Mouse (Mus musculus) thymus, postnatal 4 days (tissue): Measurements from ENCODE around the gene Nptxr.
A peak's percentile ranks its signal among the peaks of the same experiment; 100 is the strongest.
"Not testable (repeated sequence)": the region's sequence is repeated elsewhere in the genome, so short reads cannot be mapped to it uniquely, and the experiment has no call there.

Source experiments
- DNase-seq: peaks from one replicate; pipeline ENCODE4 v3.0.0; 2021

Nptxr gene

DNA sequence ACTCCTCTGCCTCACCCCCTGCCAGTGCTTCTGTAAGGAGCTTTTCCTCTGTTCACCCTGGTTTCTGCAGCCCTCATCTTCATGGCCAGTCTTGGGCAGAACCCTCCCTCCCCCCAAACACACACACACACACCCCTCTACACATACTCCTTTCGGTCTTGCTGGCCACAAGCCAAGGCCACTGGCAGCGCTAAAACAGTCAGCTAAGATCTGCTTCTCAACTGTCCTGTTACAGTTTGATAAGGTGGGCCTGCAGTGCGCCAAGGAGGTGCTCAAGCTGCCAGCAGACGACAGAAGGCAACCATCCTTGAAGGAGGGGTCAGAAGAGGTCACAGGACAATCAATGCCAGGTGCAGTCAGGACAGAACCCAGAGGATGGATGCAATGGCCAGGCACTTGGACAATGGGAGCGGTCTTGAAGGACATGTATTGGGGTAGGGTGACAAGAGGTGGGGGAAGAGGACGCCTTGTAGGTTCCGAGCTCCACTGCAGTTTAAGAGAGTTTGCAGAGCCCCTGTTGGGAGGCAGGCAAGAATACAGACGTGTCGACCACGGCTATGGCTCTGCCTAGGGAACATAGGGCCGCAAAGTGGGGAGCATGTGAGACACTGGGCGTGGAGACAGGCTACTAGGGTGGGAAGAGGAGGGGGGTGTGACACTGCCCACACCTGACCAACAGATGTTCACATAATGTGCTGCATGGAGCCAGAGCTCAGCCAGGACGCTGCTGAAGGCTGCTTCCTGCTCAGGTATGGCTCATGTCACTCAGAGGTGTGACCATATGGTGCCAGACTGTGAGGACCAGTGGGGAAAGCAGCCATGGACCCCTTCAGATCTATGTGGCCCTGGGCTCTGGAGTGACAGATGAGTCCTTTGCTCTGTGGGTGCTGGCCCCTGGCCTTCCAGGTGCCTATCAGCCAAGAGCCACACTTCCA lies 18.0 kb upstream of the Nptxr start:
- DNase-seq = no peak

DNA sequence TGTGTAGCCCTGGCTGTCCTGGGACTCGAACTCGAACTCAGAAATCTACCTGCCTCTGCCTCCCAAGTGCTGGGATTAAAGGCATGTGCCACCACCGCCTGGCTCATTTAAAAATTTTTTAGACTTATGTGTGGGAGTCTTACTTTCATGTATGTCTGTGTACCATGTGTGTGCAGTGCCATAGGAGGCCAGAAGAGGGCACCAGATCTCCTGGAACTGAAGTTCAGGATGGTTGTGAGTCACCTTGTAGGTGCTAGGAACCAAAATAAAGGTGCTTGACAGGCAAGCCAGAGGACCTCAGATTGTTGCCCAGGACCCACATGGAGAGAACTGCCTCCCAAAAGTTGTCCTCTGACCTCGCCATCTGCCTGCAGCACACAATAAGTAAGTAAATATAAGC lies 13.8 kb upstream of the Nptxr start:
- DNase-seq = peak; percentile 52

DNA sequence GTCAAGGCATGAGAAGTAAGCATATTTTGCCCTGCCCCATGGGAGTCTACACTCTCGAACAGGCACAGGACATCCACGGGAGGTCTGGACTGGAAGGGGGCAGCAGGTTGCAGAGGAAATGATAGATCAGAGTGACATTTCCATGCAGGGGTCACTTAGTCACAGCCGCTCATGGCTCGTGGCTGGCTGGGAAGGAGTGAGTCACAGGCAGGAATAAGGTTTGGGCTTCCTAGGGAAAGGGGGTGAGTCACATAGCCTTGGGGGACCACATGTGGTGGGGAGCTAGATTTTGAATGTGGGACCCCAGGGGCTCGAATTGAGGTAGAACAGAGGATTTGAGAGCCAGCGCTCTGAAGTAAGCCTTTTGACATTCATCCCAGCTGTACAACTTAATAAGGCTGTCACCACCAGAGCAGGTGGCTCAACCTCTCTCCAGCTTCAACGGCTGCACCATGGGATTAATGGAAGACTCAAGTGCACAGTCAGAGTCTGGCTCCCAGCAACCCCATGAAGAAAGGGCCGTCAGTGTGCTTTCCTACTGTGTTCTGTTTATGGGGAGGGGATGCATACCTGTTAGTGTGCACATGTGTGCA lies 9.2 kb upstream of the Nptxr start:
- no peak for DNase-seq

DNA sequence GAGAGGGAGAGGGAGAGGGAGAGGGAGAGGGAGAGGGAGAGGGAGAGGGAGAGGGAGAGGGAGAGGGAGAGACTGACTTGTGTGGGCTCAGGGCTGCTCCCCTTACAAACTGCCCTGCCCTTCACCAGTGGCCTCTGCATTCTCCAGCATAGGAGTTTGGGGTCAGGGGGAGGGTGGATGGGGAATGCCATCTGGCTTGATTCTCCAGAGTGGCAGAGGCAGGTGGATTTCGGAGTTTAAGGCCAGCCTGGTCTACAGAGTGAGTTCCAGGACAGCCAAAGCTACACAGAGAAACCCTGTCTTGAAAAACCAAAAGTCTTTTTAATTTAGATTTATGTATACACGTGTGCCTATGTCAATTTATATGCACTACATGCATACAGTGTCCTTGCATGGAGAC lies 8.3 kb upstream of the Nptxr start:
- not testable (repeated sequence) for DNase-seq

- DNase-seq = no peak
These were observed 6.4 kb upstream of the Nptxr start for GRCm38 (mm10) chr15:79810997-79811396.

DNA sequence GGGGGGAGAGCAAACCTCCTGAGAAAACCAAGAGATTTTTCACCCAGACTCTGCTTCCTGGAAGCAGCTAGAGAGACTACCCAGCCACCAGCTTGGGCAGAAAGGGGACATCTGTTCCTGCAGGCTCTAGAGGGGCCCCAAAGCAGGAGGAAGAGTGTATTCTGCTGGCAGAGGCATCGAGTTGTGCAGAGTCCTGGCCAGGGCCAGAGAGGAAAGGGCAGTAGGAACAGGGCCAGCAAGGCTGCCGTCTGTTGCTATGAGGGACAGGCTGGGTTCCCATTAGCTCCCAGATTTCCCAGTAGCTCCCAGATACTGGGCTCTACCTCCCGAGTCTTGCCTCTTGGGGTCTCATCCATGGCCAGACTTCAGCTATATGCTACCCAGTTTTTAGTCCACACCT lies 5.5 kb upstream of the Nptxr start:
- no peak for DNase-seq

- DNase-seq = no peak
These were observed 4.1 kb upstream of the Nptxr start for GRCm38 (mm10) chr15:79808658-79809057.

DNA sequence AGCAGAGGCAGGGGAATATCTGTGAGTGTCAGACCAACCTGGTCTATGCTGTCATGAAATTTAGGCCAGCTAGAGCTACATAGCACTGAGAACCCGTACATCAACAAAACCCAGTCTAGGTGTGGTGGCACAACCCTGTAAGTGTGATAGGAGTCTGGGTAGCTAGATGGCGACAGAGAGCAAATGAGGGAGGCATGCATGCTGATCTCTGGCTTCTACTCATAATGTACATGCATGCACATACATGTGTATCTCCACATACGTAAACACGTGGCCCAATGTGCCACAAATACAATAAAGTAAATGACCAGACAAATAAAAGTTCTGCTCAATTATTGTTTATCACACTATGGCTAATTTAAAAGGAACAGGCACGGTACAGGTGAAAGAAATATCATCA lies 3.5 kb upstream of the Nptxr start:
- DNase-seq = peak; percentile 74

DNA sequence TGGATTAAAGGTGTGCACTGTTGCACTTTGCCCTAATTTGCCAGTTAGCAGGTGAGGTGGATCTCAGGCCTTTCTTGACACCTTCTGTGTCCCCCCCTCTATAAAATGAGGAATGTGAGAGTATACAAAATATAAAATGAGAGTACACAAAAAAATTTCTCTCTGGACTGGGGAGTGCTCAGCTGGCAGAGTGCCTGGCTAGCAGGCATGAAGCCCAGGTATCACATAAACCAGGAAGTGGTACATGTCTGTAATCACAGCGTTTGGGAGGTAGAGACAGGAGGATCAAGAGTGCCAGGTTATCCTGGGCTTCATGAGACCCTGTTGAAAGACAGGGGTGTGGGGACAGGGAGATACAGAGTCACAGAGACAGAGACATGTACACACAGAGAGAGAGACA lies 2.5 kb upstream of the Nptxr start:
- DNase-seq = no peak

GRCm38 (mm10) chr15:79805246-79805645 lies 680 bp upstream of the Nptxr start:
- DNase-seq = no peak

GRCm38 (mm10) chr15:79803533-79804351 lies 824 bp downstream of the Nptxr start:
- peak; percentile 59 for DNase-seq

DNA sequence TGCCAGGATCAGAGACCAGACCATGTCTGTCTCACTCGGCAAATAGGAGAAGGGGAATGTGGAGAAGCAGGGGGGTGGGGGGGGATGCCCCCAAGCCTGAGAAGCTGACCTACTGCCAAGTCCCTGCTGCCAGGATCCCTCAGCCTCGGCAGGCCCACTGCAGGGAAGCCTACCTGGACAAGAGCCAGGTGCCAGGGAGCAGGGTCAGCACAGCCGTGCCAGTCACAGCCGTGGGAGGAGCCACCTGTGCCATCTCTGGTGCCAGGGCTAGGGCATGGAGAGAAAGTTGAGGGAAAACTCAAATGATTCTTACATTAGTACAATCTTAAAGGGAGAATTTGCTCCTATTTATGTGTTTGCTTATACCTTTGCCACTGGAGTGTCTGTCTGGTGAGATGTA lies 2.3 kb downstream of the Nptxr start:
- no peak for DNase-seq

- no peak for DNase-seq
These were observed 2.9 kb downstream of the Nptxr start for GRCm38 (mm10) chr15:79801646-79802045.

- no peak for DNase-seq
These were observed 3.9 kb downstream of the Nptxr start for GRCm38 (mm10) chr15:79800701-79801100.

DNA sequence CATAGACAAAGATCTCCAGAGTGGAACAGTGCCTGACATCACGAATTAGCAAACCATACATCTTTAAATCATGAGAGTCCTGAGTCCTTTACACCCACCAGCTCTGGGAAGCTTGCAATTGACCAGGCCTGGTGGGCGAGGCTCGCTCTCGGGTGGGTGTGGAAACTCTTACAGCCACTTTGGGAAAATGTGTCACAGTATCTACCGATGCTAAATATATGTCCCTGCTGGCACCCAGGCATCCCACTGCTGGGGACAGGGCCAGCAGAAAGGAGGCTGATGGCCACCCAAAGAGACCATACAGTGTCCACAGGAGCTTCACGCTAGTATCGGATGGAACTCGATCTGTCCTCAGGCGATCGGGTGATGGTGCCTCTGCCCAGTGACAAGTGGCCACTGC lies 6.0 kb downstream of the Nptxr start:
- DNase-seq = no peak

- DNase-seq = no peak
These were observed 6.9 kb downstream of the Nptxr start for GRCm38 (mm10) chr15:79797680-79798079.

DNA sequence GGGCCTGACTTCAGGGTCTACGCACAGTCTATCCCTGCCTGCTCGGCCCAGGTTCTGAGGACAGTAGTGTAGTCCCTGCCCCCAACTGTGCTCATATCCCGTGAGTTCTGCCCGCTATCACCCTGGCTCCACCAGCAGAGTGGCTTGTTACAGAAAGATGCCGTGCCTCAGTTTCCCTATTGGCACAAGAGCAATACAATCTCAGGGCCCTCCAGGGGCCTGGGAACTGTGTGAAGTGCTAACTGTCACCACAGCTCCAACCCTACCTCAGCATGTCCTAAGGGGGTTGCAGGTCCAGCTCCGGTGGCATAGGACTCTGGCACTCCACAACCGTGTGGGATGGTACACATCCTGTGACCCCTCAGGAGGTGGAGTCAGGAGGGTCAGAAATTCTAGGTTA lies 7.5 kb downstream of the Nptxr start:
- no peak for DNase-seq

DNA sequence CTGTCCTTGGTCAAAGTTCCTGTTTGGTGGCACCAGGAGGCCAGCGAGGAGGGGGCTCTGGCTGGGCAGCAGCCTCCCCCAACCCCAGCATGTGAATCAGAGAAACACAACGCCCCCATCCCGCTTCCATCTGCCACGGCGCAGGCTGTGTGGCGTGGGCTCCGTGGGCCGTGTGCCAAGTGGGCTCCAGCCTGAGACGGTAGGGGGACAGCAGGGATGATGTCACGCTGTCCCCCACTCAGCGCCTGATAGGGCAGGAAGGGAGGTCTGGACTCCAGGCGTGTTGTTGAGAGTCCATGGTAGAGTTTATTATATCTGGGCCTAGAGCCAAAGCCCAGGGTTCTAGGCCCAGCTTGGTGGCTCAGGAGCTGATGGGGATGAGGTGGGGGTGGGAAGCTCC lies 8.3 kb downstream of the Nptxr start:
- DNase-seq = no peak

GRCm38 (mm10) chr15:79794173-79794572 lies 10.4 kb downstream of the Nptxr start:
- DNase-seq = peak; percentile 22

DNA sequence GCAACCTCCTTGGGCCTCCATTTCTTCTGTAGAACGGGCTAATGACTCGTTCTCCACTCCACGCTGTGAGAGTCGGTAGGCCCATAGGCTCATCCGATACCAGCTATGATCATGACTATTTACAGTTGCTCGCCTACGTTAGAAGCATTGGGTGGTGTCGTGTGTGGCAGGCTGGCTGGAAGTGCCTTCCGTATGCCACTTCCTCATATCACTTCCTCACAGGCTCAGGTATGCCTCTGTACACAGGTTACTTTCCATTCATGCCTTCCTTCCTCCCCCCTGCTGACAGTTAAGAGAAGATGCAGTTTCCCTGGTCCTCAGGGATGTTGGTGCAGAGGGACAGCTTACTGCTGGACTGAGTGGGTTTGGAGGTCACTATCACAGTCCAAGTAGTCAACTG lies 11.5 kb downstream of the Nptxr start:
- DNase-seq = no peak

DNA sequence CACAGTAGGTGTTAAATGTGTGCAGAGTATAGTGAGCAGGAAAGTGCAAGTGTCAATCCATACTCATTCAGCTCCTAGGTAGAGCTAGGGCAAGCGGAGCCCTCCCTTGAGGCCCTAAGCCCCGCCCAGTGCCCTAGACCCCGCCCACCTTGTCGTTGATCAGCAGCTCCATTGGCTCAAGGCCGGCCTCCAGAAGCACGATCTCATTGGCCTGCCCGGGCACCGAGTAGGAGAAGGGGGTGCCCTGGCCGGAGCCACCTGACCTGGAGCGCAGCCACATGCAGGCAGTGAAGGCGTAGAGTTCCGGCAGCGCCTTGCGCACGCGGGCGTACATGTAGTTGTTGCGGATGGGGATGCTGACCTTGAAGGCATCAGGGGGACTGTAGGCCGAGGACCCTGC lies 12.1 kb downstream of the Nptxr start:
- peak; percentile 33 for DNase-seq

DNA sequence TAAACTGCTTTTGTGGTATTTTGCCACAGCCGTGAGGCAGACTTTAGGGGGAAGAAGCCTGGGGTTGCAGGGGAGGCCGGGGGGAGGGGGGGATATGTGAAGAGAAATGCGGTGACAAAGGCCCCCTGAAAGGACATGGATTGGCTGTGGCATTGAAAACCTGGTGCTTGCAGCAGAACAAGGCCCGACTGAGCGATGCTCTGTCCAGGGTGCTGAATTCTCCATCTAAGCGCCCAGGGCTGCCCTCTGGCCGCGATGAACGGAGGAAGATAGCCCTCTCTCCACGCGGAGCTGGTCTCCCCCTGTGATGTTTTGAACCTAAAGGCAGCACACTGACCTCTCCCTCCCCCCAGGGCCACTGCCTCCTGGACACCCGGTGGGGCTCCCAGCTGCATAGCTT lies 13.1 kb downstream of the Nptxr start:
- peak; percentile 77 for DNase-seq

DNA sequence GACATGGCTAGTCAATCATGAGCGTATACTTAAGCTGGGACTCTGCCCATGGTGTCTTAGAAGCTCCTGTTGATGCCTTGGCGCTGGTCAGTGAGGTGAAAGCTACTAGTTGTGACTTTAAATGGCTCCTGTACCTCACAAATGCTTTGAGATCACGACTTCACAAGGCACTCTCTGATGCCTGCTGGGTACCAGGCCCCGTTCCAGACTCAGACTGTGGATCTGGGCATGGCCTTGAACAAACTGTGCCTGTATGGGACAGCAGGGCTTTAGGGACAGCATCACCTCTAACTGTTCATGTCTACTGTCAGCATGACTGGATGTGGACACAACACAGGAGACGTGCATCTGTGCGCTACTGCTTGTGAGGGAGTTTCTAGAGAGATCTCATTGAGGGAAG lies 13.7 kb downstream of the Nptxr start:
- DNase-seq = no peak

DNA sequence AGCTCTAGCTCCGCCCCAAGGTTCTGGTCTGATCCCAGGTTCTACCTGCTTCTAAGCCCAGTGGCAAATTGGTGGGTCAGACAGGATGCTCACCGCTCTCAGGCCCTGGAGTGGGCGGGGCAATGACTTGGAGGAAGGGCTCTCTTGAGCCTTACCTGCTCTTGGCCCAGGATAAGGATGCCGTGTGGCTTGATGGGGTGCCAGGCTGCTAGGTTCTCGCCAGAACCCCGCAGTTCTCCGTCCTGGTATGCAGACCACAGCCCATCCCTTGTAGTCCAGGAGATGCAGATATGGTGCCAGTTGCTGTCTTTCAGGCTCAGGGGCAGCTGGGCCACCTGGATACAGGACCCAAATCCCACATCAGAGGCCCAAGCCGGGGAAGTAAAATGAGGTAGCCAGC lies 14.5 kb downstream of the Nptxr start:
- no peak for DNase-seq
